Mouse (Mus musculus) bone marrow, adult 2 months (tissue): ENCODE results near the gene Clasrp.

Experiments used
- CTCF ChIP-seq: fragments of 200-500 bp; IDR thresholded peaks from 2 replicates; pipeline ENCODE4 v1.5.1; 2011; ENCODE audit warnings: low read length, control low read depth; ENCODE audit not compliant: control insufficient read depth, insufficient read depth
- POLR2A ChIP-seq: fragments of 200-500 bp; IDR thresholded peaks from 2 replicates; pipeline ENCODE4 v1.6.1; 2011; ENCODE audit warnings: low read depth, mild to moderate bottlenecking, control low read depth, low read length, borderline replicate concordance; ENCODE audit not compliant: control insufficient read depth

- no peak for TF ChIP-seq POLR2A
- no peak for TF ChIP-seq CTCF
These were observed 1.2 kb downstream of the Clasrp start for GRCm38 (mm10) chr7:19603055-19603454.
